Mouse (Mus musculus) liver, embryonic 16.5 days (tissue): ENCODE measurements around the gene Fam13a. TPM values are rescaled to one million over a fixed set of nuclear protein-coding genes. Genes with fewer than 3 reads are reported as not detected.

Experiments
- ATAC-seq: fragments of 200-750 bp; cut with Nextera tagmentation; 2 replicates; pipeline ENCODE4 v1.8.0; 2017; ENCODE audit warnings: low read depth, mild to moderate bottlenecking, moderate number of reproducible peaks, moderate library complexity
- H3K27ac ChIP-seq: fragments of 300-500 bp; sonication (generic); 2 replicates; pipeline ENCODE4 v1.5.1; 2014; ENCODE audit warnings: mild to moderate bottlenecking, low read length
- H3K27me3 ChIP-seq: fragments of 300-500 bp; sonication (generic); 2 replicates; pipeline ENCODE4 v1.6.1; 2014; ENCODE audit warnings: low read depth, low read length, mixed read lengths; ENCODE audit not compliant: control insufficient read depth, insufficient read depth
- H3K36me3 ChIP-seq: fragments of 300-500 bp; sonication (generic); 2 replicates; pipeline ENCODE4 v1.6.1; 2014; ENCODE audit warnings: mild to moderate bottlenecking; ENCODE audit not compliant: control insufficient read depth, insufficient read depth
- H3K4me1 ChIP-seq: fragments of 300-500 bp; sonication (generic); 2 replicates; pipeline ENCODE4 v1.6.1; 2014; ENCODE audit warnings: low read depth, low read length, mixed read lengths; ENCODE audit not compliant: control insufficient read depth
- H3K4me2 ChIP-seq: fragments of 300-500 bp; sonication (generic); 2 replicates; pipeline ENCODE4 v1.6.1; 2014; ENCODE audit warnings: low read depth, low read length, mixed read lengths
- H3K4me3 ChIP-seq: fragments of 300-500 bp; sonication (generic); 2 replicates; pipeline ENCODE4 v1.5.1; 2014; ENCODE audit warnings: low read depth, mild to moderate bottlenecking, low read length
- H3K9ac ChIP-seq: fragments of 300-500 bp; sonication (generic); 2 replicates; pipeline ENCODE4 v1.6.1; 2014; ENCODE audit warnings: low read depth, low read length
- H3K9me3 ChIP-seq: fragments of 300-500 bp; sonication (generic); replicated peaks from 2 replicates; pipeline ENCODE4 v1.6.1; 2016; ENCODE audit warnings: low read length; ENCODE audit not compliant: control insufficient read depth
- WGBS: fragments of 180-500 bp; shearing (Covaris S2); extraction: QIAGEN DNeasy Blood & Tissue Kit; methylation state at CpG from one replicate; pipeline ENCODE4 v1.1.7; 2014; ENCODE audit not compliant: insufficient replicate concordance; 5-methylcytosine and 5-hydroxymethylcytosine counted together
- polyA plus RNA-seq: library from polyadenylated mRNA; unstranded; fragments of >200 nt; fragmentation: Nextera tagmentation; extraction: Ambion mirVana; gene quantifications from 2 replicates; pipeline ENCODE4 v1.2.1, GENCODE M21; 2015

Gene Fam13a
- polyA plus RNA-seq, 1 experiment from 2014 or later, result 4.8 TPM

GRCm38 (mm10) chr6:58913971-58914370 is 110.4 kb downstream of the Fam13a start:
- 65% methylated on average over 5 of the region's 5 CpGs for WGBS
- Histone ChIP-seq H3K4me1 (no peaks in the 10 kb centered on the region), H3K27ac (no peak overlapping the region), H3K27me3 (no peaks in the 10 kb centered on the region), H3K9ac (no peak overlapping the region), H3K36me3 (no peaks in the 10 kb centered on the region), H3K4me2 (no peak overlapping the region), H3K4me3 (no peak overlapping the region), H3K9me3 (no peaks in the 10 kb centered on the region)
- no peak for ATAC-seq

- H3K4me3 ChIP-seq, result no peak overlapping the region
- no peaks in the 10 kb centered on the region for H3K27me3 ChIP-seq
- H3K27ac ChIP-seq, result no peak overlapping the region
- H3K9me3 ChIP-seq, result no peaks in the 10 kb centered on the region
- 48% methylated on average over 3 of the region's 3 CpGs for WGBS
- H3K36me3 ChIP-seq, result no peaks in the 10 kb centered on the region
- H3K9ac ChIP-seq, result no peak overlapping the region
- H3K4me2 ChIP-seq, result no peak overlapping the region
- no peaks in the 10 kb centered on the region for H3K4me1 ChIP-seq
- no peak for ATAC-seq
These were observed 110.8 kb downstream of the Fam13a start for GRCm38 (mm10) chr6:58913551-58913950.

GRCm38 (mm10) chr6:58912842-58913241 is 111.5 kb downstream of the Fam13a start:
- 57% methylated on average over 5 of the region's 5 CpGs for whole genome bisulfite sequencing
- no peaks in the 10 kb centered on the region for H3K9me3 ChIP-seq
- no peak overlapping the region for H3K4me3 ChIP-seq
- no peak overlapping the region for H3K4me2 ChIP-seq
- no peak for ATAC-seq
- H3K9ac ChIP-seq, result no peak overlapping the region
- H3K36me3 ChIP-seq, result no peaks in the 10 kb centered on the region
- no peaks in the 10 kb centered on the region for H3K4me1 ChIP-seq
- no peaks in the 10 kb centered on the region for H3K27me3 ChIP-seq
- no peak overlapping the region for H3K27ac ChIP-seq

GRCm38 (mm10) chr6:58907791-58908190 is 116.6 kb downstream of the Fam13a start:
- ATAC-seq, result no peak
- Histone ChIP-seq H3K27ac (no peak overlapping the region), H3K27me3 (no peaks in the 10 kb centered on the region; the same call in 1 of the 2 replicates), H3K9me3 (no peaks in the 10 kb centered on the region), H3K36me3 (no peaks in the 10 kb centered on the region), H3K4me3 (no peak overlapping the region), H3K9ac (no peak overlapping the region), H3K4me2 (no peak overlapping the region), H3K4me1 (no peaks in the 10 kb centered on the region)
- 72% methylated on average over 2 of the region's 2 CpGs for WGBS

- Histone ChIP-seq H3K27ac (no peak overlapping the region), H3K4me3 (no peak overlapping the region)
These were observed 117.0 kb downstream of the Fam13a start for GRCm38 (mm10) chr6:58907336-58907735.

GRCm38 (mm10) chr6:58906852-58907261 is 117.5 kb downstream of the Fam13a start, which contains the start of gene Nap1l5:
TSS of gene Nap1l5 (minus strand) at chr6:58907076.
- Histone ChIP-seq H3K9me3 (no peaks in the 10 kb centered on the region), H3K4me2 (peak within 1 kb of the TSS; percentile 34; the same call in 1 of the 2 replicates), H3K36me3 (no peaks in the 10 kb centered on the region), H3K9ac (no peak within 1 kb of the TSS), H3K27ac (no peak within 1 kb of the TSS), H3K4me1 (no peaks in the 10 kb centered on the region), H3K4me3 (peak within 1 kb of the TSS; percentile 8; the same call in 1 of the 2 replicates), H3K27me3 (no peaks in the 10 kb centered on the region; the same call in 1 of the 2 replicates)
- 47% methylated on average over 34 of the region's 34 CpGs for WGBS
- ATAC-seq, result no peak

More at GRCm38 (mm10) chr6:58907336-58907735, 117.0 kb downstream of the Fam13a start:
- Histone ChIP-seq H3K9ac (no peak overlapping the region), H3K27me3 (no peaks in the 10 kb centered on the region; the same call in 1 of the 2 replicates), H3K4me1 (no peaks in the 10 kb centered on the region), H3K4me2 (0 out of 2 replicates have a peak overlapping the region, but pooled peaks have one; percentile 34), H3K36me3 (no peaks in the 10 kb centered on the region), H3K9me3 (no peaks in the 10 kb centered on the region)
- no peak for ATAC-seq
- WGBS, result 65% methylated on average over 8 of the region's 8 CpGs

GRCm38 (mm10) chr6:58904551-58904950 is 119.8 kb downstream of the Fam13a start:
- H3K9ac ChIP-seq, result no peak overlapping the region
- WGBS, result 50% methylated on average over 3 of the region's 3 CpGs
- H3K4me2 ChIP-seq, result no peak overlapping the region
- no peaks in the 10 kb centered on the region; the same call in 1 of the 2 replicates for H3K27me3 ChIP-seq
- H3K9me3 ChIP-seq, result no peaks in the 10 kb centered on the region
- H3K36me3 ChIP-seq, result no peaks in the 10 kb centered on the region
- ATAC-seq, result no peak
- no peak overlapping the region for H3K27ac ChIP-seq
- no peak overlapping the region for H3K4me3 ChIP-seq
- H3K4me1 ChIP-seq, result no peaks in the 10 kb centered on the region

GRCm38 (mm10) chr6:58903171-58903570 is 121.2 kb downstream of the Fam13a start:
- no peak for ATAC-seq
- no peaks in the 10 kb centered on the region for H3K4me1 ChIP-seq
- H3K36me3 ChIP-seq, result no peaks in the 10 kb centered on the region
- H3K27ac ChIP-seq, result no peak overlapping the region
- no peak overlapping the region for H3K9ac ChIP-seq
- no peaks in the 10 kb centered on the region; the same call in 1 of the 2 replicates for H3K27me3 ChIP-seq
- WGBS, result 40% methylated on average over 8 of the region's 8 CpGs
- H3K4me2 ChIP-seq, result no peak overlapping the region
- no peaks in the 10 kb centered on the region for H3K9me3 ChIP-seq
- no peak overlapping the region for H3K4me3 ChIP-seq

GRCm38 (mm10) chr6:58900536-58900935 is 123.8 kb downstream of the Fam13a start:
- no peaks in the 10 kb centered on the region for H3K4me1 ChIP-seq
- H3K4me3 ChIP-seq, result no peak overlapping the region
- H3K4me2 ChIP-seq, result no peak overlapping the region
- no peaks in the 10 kb centered on the region for H3K36me3 ChIP-seq
- H3K9ac ChIP-seq, result no peak overlapping the region
- no peak overlapping the region for H3K27ac ChIP-seq
- no peak for ATAC-seq
- no peaks in the 10 kb centered on the region for H3K9me3 ChIP-seq
- H3K27me3 ChIP-seq, result no peaks in the 10 kb centered on the region
- WGBS, result 70% methylated on average over 7 of the region's 7 CpGs
